Mouse (Mus musculus): ENCODE measurements at regions not wholly inside any gene's neighbourhood (a gene's known extent, or its start where the extent isn't known, plus 50 kb on each side); places are given as distances from the start of the nearest gene placed in this dataset.
A peak's percentile ranks its signal among the peaks of the same experiment; 100 is the strongest.

GRCm38 (mm10) chr3:62159031-62159430 is 179.1 kb upstream of the Arhgef26 start:
- peak in 1 of 2 experiments; percentile 8 for DNase-seq (ENCODE audit: low spot score in 2 of 2)

GRCm38 (mm10) chr3:62170647-62171046 is 167.5 kb upstream of the Arhgef26 start:
- DNase-seq (ENCODE audit: low spot score in 2 of 2), result peak; percentile 42 to 58

- no peak for DNase-seq (ENCODE audit: low spot score in 2 of 2)
These were observed 150.2 kb upstream of the Arhgef26 start for GRCm38 (mm10) chr3:62187807-62188509.

GRCm38 (mm10) chr3:62192466-62192865 is 145.7 kb upstream of the Arhgef26 start:
- DNase-seq (ENCODE audit: low spot score in 2 of 2), result peak in 1 of 2 experiments; percentile 13

GRCm38 (mm10) chr3:62194421-62194820 is 143.7 kb upstream of the Arhgef26 start:
- peak; percentile 10 to 28 for DNase-seq (ENCODE audit: low spot score in 2 of 2)

- DNase-seq (ENCODE audit: low spot score in 2 of 2), result no peak
These were observed 141.5 kb upstream of the Arhgef26 start for GRCm38 (mm10) chr3:62196679-62197078.

GRCm38 (mm10) chr3:62215806-62216205 is 122.3 kb upstream of the Arhgef26 start:
- DNase-seq (ENCODE audit: low spot score in 2 of 2), result peak; percentile 86 to 87

- no peak for DNase-seq (ENCODE audit: low spot score in 2 of 2)
These were observed 120.8 kb upstream of the Arhgef26 start for GRCm38 (mm10) chr3:62217335-62217734.

GRCm38 (mm10) chr3:62227697-62228096 is 110.4 kb upstream of the Arhgef26 start:
- no peak for DNase-seq (ENCODE audit: low spot score in 2 of 2)

GRCm38 (mm10) chr3:62228156-62228555 is 110.0 kb upstream of the Arhgef26 start:
- DNase-seq (ENCODE audit: low spot score in 2 of 2), result no peak

- DNase-seq (ENCODE audit: low spot score in 2 of 2), result no peak
These were observed 97.1 kb upstream of the Arhgef26 start for GRCm38 (mm10) chr3:62241031-62241430.

- DNase-seq (ENCODE audit: low spot score in 2 of 2), result peak; percentile 26 to 29
These were observed 66.4 kb upstream of the Arhgef26 start for GRCm38 (mm10) chr3:62271703-62272102.

GRCm38 (mm10) chr3:62278279-62278678 is 59.9 kb upstream of the Arhgef26 start:
- DNase-seq (ENCODE audit: low spot score in 2 of 2), result no peak

GRCm38 (mm10) chr3:62280960-62281359 is 57.2 kb upstream of the Arhgef26 start:
- no peak for DNase-seq (ENCODE audit: low spot score in 2 of 2)

Data from right cerebral cortex, adult 2 months (tissue).